Mouse (Mus musculus) bone marrow, adult 2 months (tissue): ENCODE measurements around the gene Gpt2. TPM values are rescaled to one million over a fixed set of nuclear protein-coding genes. Genes with fewer than 3 reads are reported as not detected.

Experiments
- H3K27ac ChIP-seq: fragments of 200-500 bp; 2 replicates; pipeline ENCODE4 v1.5.1; 2012; ENCODE audit warnings: low read depth, mild to moderate bottlenecking, control low read depth, inconsistent platforms, low read length; ENCODE audit not compliant: control insufficient read depth, poor library complexity, insufficient read depth
- H3K4me1 ChIP-seq: fragments of 200-500 bp; 2 replicates; pipeline ENCODE4 v1.6.1; 2011; ENCODE audit warnings: low read length; ENCODE audit not compliant: control insufficient read depth, insufficient read depth
- H3K4me3 ChIP-seq: fragments of 200-500 bp; replicated peaks from 2 replicates; pipeline ENCODE3; 2011; ENCODE audit warnings: mild to moderate bottlenecking, low read depth, low read length, control low read depth; ENCODE audit not compliant: control insufficient read depth
- CTCF ChIP-seq: fragments of 200-500 bp; IDR thresholded peaks from 2 replicates; pipeline ENCODE4 v1.5.1; 2011; ENCODE audit warnings: low read length, control low read depth; ENCODE audit not compliant: control insufficient read depth, insufficient read depth
- POLR2A ChIP-seq: fragments of 200-500 bp; IDR thresholded peaks from 2 replicates; pipeline ENCODE4 v1.6.1; 2011; ENCODE audit warnings: low read depth, mild to moderate bottlenecking, control low read depth, low read length, borderline replicate concordance; ENCODE audit not compliant: control insufficient read depth
- WGBS: fragments of 180-500 bp; shearing (Covaris S2); methylation state at CpG from one replicate; pipeline ENCODE4 v1.1.7; 2018; 5-methylcytosine and 5-hydroxymethylcytosine counted together
- polyA plus RNA-seq: library from polyadenylated mRNA; stranded (reverse); fragments of >200 nt; gene quantifications from 2 replicates; pipeline ENCODE4 v1.2.4, GENCODE M21; 2011; ENCODE audit warnings: low replicate concordance; ENCODE audit not compliant: missing spikeins, insufficient read depth, insufficient read length

Gene Gpt2
- polyA plus RNA-seq = 0.52 and 4.0 TPM in 2 replicates

DNA sequence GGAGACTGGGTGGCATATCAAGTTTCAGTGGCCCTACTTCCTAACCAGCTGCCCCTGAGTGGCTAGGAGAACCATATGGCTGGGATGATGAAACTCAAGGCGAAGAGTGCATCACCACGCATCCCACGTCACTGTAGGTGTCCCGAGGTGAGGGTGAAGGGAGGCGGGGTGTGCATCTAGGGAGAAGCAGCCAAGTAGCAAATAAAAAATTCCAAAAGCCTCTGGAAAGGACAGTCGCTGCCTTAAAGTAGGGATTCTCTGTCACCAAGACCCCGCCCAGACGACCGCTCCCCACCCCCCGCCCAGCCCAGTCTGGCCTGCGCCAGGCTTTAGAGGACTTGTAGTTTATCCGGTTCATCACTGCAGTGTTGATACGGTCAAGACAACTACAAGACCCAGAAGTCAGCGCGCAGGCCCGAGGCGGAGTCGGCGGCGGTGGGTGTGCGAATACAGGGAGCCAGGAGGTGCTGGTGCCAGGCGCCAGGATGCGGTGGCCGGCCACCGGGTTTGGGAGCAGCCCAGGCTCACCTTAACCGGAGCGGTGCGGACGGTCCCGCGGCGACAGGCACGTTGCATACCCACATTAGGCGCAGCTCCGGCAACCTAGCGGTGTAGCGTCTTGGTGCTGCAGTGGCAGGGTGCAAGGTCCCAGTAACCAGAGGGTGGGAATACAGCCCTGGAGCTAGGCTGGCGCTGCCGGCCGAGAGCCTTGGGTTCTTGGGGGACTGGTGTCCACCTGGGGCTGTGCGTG, at the start of gene Gpt2:
Gene Gpt2, plus strand, starts transcription at position 452 of the 751 bp plus-strand sequence.
- no peaks in the 10 kb centered on the region; the same call in 1 of the 2 replicates for H3K4me1 ChIP-seq
- TF ChIP-seq POLR2A = no peak
- TF ChIP-seq CTCF = no peak
- no peak within 1 kb of the TSS; the same call in 1 of the 2 replicates for H3K27ac ChIP-seq
- H3K4me3 ChIP-seq = peak within 1 kb of the TSS; percentile 96
- WGBS = under 1% methylated on average over 41 of the region's 41 CpGs

DNA sequence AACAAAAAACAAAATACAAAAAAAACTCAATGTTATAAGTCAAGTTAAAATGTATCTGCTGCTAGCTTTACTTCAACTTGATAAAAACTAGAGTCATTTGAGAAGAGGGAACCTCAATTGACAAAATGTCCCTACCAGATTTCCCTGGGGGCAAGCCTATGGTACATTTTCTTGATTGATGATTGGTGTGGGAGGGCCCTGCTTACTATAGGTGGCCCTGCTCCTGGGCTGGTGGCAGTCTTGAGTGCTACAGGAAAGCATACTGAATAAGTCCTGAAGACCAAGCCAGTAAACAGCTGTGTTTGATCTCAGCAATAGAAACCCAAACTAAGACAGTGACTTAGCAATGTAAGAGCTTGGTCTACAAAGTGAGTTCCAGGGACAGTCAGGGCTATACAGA, 48.3 kb upstream of the Gpt2 start:
- TF ChIP-seq POLR2A = no peak
- no peak for TF ChIP-seq CTCF
- Histone ChIP-seq H3K4me3 (no peak overlapping the region), H3K4me1 (no peaks in the 10 kb centered on the region), H3K27ac (no peak overlapping the region)

DNA sequence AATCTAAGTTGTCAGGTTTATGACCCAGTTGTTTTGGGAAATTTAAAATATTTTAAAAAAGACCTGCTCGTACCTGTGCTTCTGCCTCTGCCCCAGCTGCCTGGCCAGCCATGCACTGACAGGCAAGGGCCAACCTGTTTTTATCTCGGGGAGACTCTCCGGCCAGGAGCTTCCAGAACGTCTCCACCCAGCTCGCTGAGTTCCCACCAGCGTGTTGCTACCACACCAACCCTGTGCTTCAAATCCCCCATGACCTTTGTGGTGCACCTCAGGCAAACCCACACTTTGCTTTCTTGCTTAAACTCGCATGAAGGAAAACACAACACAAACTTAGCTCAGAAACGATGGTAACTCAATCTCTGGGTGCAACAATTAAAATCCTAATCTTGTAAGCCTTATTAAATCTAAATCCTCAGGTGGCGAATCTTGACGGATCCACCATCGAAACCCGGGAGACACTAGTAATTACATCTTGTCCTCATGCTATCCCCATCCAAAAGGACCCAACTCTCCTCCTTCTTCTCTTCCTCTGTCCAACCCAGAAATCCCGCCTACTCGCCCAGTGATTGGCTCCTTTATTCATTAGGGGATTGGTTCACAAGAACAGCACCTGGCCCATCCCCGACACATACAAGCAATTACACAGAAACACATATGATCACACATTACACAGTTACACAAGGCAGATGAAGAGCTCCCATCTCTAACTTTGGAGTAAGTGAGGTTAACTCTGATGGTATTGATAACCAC, 46.3 kb upstream of the Gpt2 start:
- no peak overlapping the region for H3K27ac ChIP-seq
- TF ChIP-seq POLR2A (no peak), CTCF (no peak)
- 81% methylated on average over 15 of the region's 15 CpGs for whole genome bisulfite sequencing
- H3K4me3 ChIP-seq = no peak overlapping the region
- no peaks in the 10 kb centered on the region for H3K4me1 ChIP-seq

DNA sequence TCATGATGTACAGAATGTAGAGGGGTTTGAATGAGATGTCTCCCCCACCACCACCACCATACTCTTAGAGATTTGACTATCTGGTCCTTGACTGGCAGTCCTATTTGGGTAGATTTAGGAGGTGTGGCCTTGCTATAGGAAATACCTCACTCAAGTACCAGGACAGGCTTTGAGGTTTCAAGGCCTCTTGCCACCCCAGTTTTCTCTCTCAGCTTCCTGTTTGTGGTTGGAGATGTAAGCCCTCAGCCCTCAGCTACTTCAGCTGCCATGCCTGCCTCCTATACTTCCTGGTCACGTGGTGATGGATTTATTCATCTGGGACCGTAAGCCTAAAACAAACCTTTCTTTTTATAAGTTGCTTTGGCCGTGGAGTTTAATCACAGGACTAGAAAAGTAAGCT, 42.0 kb upstream of the Gpt2 start:
- TF ChIP-seq CTCF (no peak), POLR2A (no peak)
- no peaks in the 10 kb centered on the region; the same call in 1 of the 2 replicates for H3K4me1 ChIP-seq
- no peak overlapping the region for H3K4me3 ChIP-seq
- WGBS = 39% methylated on average over 3 of the region's 3 CpGs
- no peak overlapping the region for H3K27ac ChIP-seq

DNA sequence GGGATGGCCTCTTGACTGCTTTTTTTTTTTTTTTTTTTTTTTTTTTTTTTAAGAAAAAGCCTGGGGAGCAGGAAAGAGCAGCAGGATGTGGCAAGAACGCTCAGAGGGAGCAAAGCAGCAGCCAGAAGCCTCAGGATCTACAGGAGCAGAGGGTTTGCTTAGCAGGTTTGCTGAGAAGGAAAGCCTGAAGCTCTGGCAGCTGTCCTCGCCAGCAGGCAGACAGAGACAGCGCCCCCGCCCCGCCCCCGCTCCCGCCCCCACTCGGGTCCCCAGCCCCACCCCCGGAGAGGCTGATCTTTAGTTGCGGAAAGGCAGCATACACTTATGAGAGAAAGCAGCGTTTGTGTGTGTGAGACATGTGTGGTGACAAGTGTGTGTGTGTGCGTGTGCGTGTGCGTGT, 40.0 kb upstream of the Gpt2 start:
- Histone ChIP-seq H3K27ac (no peak overlapping the region), H3K4me3 (peak overlapping the region; percentile 14), H3K4me1 (no peaks in the 10 kb centered on the region; the same call in 1 of the 2 replicates)
- TF ChIP-seq CTCF = no peak
- no peak for TF ChIP-seq POLR2A
- WGBS = 16% methylated on average over 14 of the region's 14 CpGs

DNA sequence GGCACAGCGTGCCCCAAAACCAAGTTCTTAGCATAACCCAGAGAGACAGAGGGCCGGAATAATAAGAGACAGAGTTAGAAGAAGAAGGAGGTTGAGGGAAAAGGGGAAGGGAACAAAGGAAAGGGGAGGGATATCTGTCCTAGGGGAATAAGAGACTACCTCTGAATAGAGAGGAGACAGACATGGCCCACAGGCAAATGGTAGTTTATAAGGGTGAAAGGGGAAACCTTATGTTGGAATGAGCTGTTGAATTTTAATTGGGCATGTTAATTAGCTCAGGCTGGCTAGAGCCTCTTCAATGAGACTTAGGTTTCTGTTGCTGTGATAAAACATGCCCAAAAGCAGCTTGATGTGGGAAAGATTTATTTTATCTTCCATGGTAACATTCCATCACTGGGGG, 39.1 kb upstream of the Gpt2 start:
- 85% methylated on average over 2 of the region's 2 CpGs for WGBS
- no peak overlapping the region for H3K27ac ChIP-seq
- TF ChIP-seq CTCF (no peak), POLR2A (no peak)
- no peak overlapping the region for H3K4me3 ChIP-seq
- H3K4me1 ChIP-seq = no peaks in the 10 kb centered on the region; the same call in 1 of the 2 replicates

DNA sequence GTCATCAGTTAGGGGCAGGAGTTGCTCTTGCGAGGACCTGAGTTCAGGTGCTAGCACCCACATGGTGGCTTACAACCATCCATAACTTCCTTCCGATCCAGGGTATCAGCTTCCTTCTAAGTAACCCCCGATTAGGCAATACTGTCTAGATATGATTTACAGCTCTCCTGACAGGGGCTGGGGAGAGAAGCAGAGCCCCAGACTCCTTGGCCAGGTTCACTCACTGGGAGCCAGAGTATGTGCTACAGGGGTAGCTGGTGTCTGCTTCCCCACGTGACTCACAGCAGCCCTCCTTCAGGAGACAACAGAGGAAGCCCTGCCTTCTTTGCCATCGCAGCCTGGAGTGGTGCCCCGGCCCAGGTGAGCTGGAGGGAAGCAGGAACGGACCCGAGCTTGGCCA, 37.6 kb upstream of the Gpt2 start:
- no peaks in the 10 kb centered on the region; the same call in 1 of the 2 replicates for H3K4me1 ChIP-seq
- 58% methylated on average over 8 of the region's 8 CpGs for WGBS
- no peak overlapping the region for H3K4me3 ChIP-seq
- H3K27ac ChIP-seq = no peak overlapping the region
- TF ChIP-seq POLR2A (no peak), CTCF (no peak)

DNA sequence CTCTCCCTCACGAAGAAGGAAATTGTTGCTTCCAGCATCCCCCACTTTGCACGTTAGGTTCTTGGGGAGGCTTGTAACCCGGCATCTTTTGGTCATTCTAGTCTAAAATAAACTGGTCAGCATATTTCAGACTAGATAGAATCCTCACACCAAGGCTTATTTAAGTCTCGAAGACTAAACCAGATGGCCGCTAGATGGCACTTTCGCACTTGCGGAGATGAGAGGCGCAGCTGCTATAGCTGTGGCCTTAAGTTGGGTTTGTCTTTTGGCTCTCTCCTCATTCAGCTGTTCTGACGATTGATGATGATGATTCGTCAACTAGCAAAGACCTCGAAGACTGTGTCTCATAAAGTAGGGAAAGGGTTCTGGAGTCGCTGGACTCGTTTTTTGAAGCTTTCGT, 35.8 kb upstream of the Gpt2 start:
- TF ChIP-seq POLR2A (no peak), CTCF (peak; percentile 76)
- H3K27ac ChIP-seq = no peak overlapping the region
- H3K4me1 ChIP-seq = no peaks in the 10 kb centered on the region; the same call in 1 of the 2 replicates
- no peak overlapping the region for H3K4me3 ChIP-seq
- 9% methylated on average over 14 of the region's 14 CpGs for WGBS

DNA sequence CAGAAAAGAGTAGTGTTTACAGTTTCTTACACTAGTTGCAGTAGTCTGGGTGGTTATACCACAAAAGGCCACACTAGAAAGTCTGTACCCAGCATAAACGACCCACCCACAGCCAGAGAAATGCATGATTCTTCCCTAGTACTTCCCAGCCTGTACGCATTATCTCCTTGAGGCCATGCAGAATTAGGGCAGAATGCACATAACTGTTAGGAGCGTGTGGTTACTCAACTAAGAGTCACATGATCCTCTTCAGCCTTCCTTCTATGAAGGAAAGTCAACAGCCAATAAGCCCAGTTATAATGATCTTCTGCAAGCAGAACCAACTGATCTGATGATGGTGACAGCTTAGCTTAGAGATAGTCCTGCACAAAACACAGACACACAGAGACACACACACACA, 32.8 kb upstream of the Gpt2 start:
- no peak overlapping the region for H3K4me3 ChIP-seq
- no peak overlapping the region for H3K27ac ChIP-seq
- 28% methylated on average over 3 of the region's 3 CpGs for WGBS
- no peaks in the 10 kb centered on the region for H3K4me1 ChIP-seq
- TF ChIP-seq CTCF (no peak), POLR2A (no peak)
